Mouse (Mus musculus): ENCODE measurements around the gene Zfp277. TPM values are rescaled to one million over a fixed set of nuclear protein-coding genes. Genes with fewer than 3 reads are reported as not detected.

The Zfp277 gene
- total and polyA plus RNA-seq, 2 experiments from 2014 or later = 22.9 to 29.9 TPM

- H3K36me3 ChIP-seq (ENCODE audit: insufficient read depth, low read length) = no peaks in the 10 kb centered on the region
- H3K9me3 ChIP-seq (ENCODE audit: low read length) = no peaks in the 10 kb centered on the region
- H3K27me3 ChIP-seq (ENCODE audit: insufficient read depth, low read length) = no peaks in the 10 kb centered on the region
- H3K4me1 ChIP-seq (ENCODE audit: insufficient read depth, low read length) = peaks cover 5% of the 10 kb centered on the region; the same call in 1 of the 2 replicates
- H3K4me2 ChIP-seq (ENCODE audit: low read depth, low read length, poor library complexity, severe bottlenecking) = peak overlapping the region; percentile 69
- no peak for ATAC-seq (ENCODE audit: low FRiP score)
- peak overlapping the region; percentile 79 for H3K4me3 ChIP-seq (ENCODE audit: low read depth, low read length)
- no peak for TF ChIP-seq CTCF (IDR thresholded peaks at IDR 0.05)
- whole genome bisulfite sequencing = 9% methylated on average over 10 of the region's 10 CpGs
- peak overlapping the region; percentile 64 for H3K9ac ChIP-seq (replicated peaks; ENCODE audit: low read length, poor library complexity, severe bottlenecking)
- DNase-seq (ENCODE audit: low spot score) = no peak
- H3K27ac ChIP-seq (ENCODE audit: low read depth, low read length) = no peak overlapping the region; the same call in 1 of the 2 replicates
Measured at GRCm38 (mm10) chr12:40447561-40448355, 2.1 kb upstream of the Zfp277 start.

DNA sequence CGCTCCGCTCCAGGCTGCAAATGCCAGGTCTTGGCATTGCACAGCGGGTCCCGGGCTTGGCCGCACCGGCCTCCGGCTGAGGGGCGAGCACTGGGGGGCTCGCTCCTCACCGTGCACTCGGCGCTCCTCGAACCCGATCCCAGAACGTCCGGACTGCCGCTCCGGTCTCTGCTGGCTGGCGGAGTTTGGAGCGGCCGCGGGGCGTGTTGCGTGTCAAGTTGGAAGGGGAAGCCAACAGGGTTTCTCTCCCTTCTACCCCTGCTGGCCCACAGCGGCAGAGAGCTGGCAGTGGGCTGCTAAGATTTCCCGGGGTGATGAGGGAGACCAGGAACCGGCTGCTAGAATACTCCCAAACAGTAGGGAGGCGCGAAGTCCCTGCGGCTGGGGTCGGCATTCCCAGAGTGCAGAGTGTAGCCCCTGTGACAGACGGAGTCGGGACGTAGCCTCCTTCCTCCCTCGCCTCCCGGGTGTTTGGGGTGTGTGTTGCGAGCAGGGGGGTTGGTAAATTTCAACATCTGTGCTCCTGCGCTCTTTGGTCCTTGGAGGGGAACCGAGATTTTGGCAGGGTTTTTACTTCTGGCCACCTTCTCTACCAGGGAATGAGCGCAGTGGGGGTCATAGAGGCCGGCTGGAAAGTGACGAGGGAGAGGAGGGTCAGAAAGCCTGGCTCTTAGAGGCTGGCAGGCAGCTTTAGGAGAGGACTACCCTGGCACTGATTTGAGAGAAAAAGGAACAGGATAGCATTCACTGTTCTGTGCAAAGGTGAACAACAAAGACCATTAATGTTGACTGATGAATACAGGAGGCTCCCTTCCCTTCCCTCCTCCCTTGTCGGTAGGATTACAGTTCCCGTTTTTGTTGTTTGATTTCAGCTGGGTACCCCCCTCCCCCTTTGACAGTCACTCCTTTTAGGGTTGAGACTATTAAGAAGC is 1.0 kb upstream of the Zfp277 start:
- WGBS = under 1% methylated on average over 44 of the region's 44 CpGs
- H3K36me3 ChIP-seq (ENCODE audit: insufficient read depth, low read length) = no peaks in the 10 kb centered on the region
- peak overlapping the region; percentile 69 for H3K4me2 ChIP-seq (ENCODE audit: low read depth, low read length, poor library complexity, severe bottlenecking)
- peaks cover 5% of the 10 kb centered on the region; the same call in 1 of the 2 replicates for H3K4me1 ChIP-seq (ENCODE audit: insufficient read depth, low read length)
- DNase-seq (ENCODE audit: low spot score) (peak; percentile 60), ATAC-seq (ENCODE audit: low FRiP score) (no peak)
- TF ChIP-seq CTCF (IDR thresholded peaks at IDR 0.05) = peak; percentile 37
- H3K9ac ChIP-seq (replicated peaks; ENCODE audit: low read length, poor library complexity, severe bottlenecking) = peak overlapping the region; percentile 64
- peak overlapping the region; percentile 79 for H3K4me3 ChIP-seq (ENCODE audit: low read depth, low read length)
- peak overlapping the region; percentile 83 for H3K27ac ChIP-seq (ENCODE audit: low read depth, low read length)
- H3K27me3 ChIP-seq (ENCODE audit: insufficient read depth, low read length) = no peaks in the 10 kb centered on the region
- H3K9me3 ChIP-seq (ENCODE audit: low read length) = no peaks in the 10 kb centered on the region

DNA sequence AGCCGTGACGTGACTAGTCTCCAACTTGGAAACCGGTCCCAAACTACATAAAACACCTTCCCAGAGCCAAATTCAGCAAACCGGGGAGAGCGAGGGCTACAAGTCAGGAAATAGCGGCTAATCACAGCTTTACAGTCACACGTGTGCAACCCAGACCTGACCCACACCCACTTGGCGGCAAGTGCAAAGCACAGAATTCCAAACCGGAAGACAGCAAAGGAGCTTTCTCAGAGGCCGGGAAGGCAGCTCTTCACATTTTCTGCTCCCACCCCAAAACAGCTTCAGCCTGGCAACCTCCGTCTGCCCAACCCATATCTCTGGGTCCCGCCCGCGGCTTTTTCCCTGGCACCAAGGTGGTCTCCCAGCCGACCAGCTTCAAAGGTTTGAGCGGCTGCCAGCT is 496 bp downstream of the Zfp277 start:
- Histone ChIP-seq H3K4me3 (ENCODE audit: low read depth, low read length) (peak overlapping the region; percentile 79), H3K4me2 (ENCODE audit: low read depth, low read length, poor library complexity, severe bottlenecking) (peak overlapping the region; percentile 75), H3K4me1 (ENCODE audit: insufficient read depth, low read length) (peaks cover 5% of the 10 kb centered on the region; the same call in 1 of the 2 replicates), H3K36me3 (ENCODE audit: insufficient read depth, low read length) (no peaks in the 10 kb centered on the region), H3K9ac (replicated peaks; ENCODE audit: low read length, poor library complexity, severe bottlenecking) (peak overlapping the region; percentile 60), H3K27ac (ENCODE audit: low read depth, low read length) (peak overlapping the region; percentile 21; the same call in 1 of the 2 replicates), H3K27me3 (ENCODE audit: insufficient read depth, low read length) (no peaks in the 10 kb centered on the region), H3K9me3 (ENCODE audit: low read length) (no peaks in the 10 kb centered on the region)
- DNase-seq (ENCODE audit: low spot score) = peak; percentile 57
- TF ChIP-seq CTCF (IDR thresholded peaks at IDR 0.05) = no peak
- peak; percentile 25 for ATAC-seq (ENCODE audit: low FRiP score)
- WGBS = 1% methylated on average over 16 of the region's 16 CpGs

DNA sequence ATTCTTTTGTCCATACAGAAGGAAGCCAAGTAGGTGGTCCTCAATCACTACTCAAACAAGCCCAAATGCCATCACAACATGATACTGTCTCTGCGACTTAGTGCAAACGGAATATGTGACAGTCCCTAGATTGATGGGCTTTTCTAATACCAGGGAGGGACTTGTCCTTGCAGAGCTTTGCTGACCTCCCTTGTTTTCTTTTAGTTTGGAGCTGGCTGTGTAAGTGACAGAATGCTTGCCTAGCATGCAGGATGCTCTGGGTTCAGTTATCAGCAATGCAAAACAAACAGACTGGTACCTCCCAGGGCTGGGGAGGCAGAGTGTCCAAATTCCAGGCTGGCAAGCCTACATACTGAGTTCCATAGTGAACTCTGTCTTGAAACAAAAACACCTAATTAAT is 7.7 kb downstream of the Zfp277 start:
- DNase-seq (ENCODE audit: low spot score) (no peak), ATAC-seq (ENCODE audit: low FRiP score) (no peak)
- Histone ChIP-seq H3K27me3 (ENCODE audit: insufficient read depth, low read length) (no peaks in the 10 kb centered on the region), H3K4me3 (ENCODE audit: low read depth, low read length) (no peak overlapping the region), H3K9ac (replicated peaks; ENCODE audit: low read length, poor library complexity, severe bottlenecking) (no peak overlapping the region), H3K4me1 (ENCODE audit: insufficient read depth, low read length) (no peaks in the 10 kb centered on the region), H3K4me2 (ENCODE audit: low read depth, low read length, poor library complexity, severe bottlenecking) (no peak overlapping the region), H3K36me3 (ENCODE audit: insufficient read depth, low read length) (no peaks in the 10 kb centered on the region), H3K27ac (ENCODE audit: low read depth, low read length) (no peak overlapping the region), H3K9me3 (ENCODE audit: low read length) (no peaks in the 10 kb centered on the region)
- no peak for TF ChIP-seq CTCF (IDR thresholded peaks at IDR 0.05)
- 33% methylated on average over 2 of the region's 2 CpGs for WGBS

DNA sequence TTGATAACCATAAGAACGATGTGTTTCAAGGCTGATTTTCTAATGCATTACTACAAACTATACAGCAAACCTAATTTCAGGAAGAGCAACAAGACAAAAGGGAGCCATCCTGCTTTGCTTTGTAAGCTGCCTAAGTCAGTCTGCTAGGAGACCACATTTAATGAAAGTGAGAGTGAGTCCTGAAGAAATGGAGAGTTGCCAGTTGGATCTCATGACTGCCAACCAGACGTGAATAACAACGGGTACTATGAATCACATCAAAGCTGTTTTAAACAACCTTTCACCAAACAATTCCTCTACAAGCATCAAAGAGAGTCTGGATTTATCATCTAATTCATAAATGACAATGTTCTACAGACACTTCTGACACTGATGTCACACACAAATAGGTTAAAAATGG is 11.6 kb downstream of the Zfp277 start:
- WGBS = 51% methylated on average over 3 of the region's 3 CpGs
- DNase-seq (ENCODE audit: low spot score) = peak; percentile 24
- H3K9me3 ChIP-seq (ENCODE audit: low read length) = no peaks in the 10 kb centered on the region

More for the DNA sequence above, 11.6 kb downstream of the Zfp277 start:
- no peak overlapping the region for H3K4me2 ChIP-seq (ENCODE audit: low read depth, low read length, poor library complexity, severe bottlenecking)
- H3K4me1 ChIP-seq (ENCODE audit: insufficient read depth, low read length) = no peaks in the 10 kb centered on the region
- H3K4me3 ChIP-seq (ENCODE audit: low read depth, low read length) = no peak overlapping the region
- no peak for ATAC-seq (ENCODE audit: low FRiP score)
- H3K36me3 ChIP-seq (ENCODE audit: insufficient read depth, low read length) = no peaks in the 10 kb centered on the region
- H3K27ac ChIP-seq (ENCODE audit: low read depth, low read length) = no peak overlapping the region
- no peaks in the 10 kb centered on the region for H3K27me3 ChIP-seq (ENCODE audit: insufficient read depth, low read length)
- no peak for TF ChIP-seq CTCF (IDR thresholded peaks at IDR 0.05)
- H3K9ac ChIP-seq (replicated peaks; ENCODE audit: low read length, poor library complexity, severe bottlenecking) = no peak overlapping the region
